Mouse (Mus musculus): ENCODE measurements around the gene Krt76. TPM values are rescaled to one million over a fixed set of nuclear protein-coding genes. Genes with fewer than 3 reads are reported as not detected.

Gene Krt76
- total RNA-seq, 2 experiments from 2014 or later, result not detected

GRCm38 (mm10) chr15:101860421-101861130 lies 32.1 kb downstream of the Krt76 start:
- DNase-seq, result no peak

GRCm38 (mm10) chr15:101859735-101860170 lies 33.0 kb downstream of the Krt76 start:
- peak; percentile 40 to 50 for DNase-seq

GRCm38 (mm10) chr15:101858673-101859425 lies 33.9 kb downstream of the Krt76 start:
- no peak for DNase-seq

- no peak for DNase-seq
Measured at GRCm38 (mm10) chr15:101856696-101857095, 36.0 kb downstream of the Krt76 start.

DNA sequence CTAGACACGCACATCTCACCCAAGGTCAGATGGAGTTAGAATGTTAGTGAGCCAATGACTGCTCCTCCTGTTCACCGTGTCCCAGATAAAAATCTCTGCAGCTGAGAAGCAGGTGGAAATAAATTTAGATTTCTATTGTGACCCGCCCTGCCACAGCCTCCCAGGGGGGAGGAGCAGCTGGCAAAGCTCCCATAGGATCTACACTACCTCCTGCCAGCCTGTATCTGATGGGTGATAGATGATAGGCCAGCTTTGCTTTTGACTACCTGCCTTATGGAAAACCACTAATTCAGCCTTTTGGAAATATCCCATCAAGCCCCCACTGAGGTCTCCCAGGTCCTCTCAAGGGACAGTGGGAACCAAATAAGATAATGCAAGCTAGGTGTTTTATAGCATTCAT lies 37.0 kb downstream of the Krt76 start:
- DNase-seq, result no peak

- DNase-seq, result no peak
Measured at GRCm38 (mm10) chr15:101854294-101854693, 38.4 kb downstream of the Krt76 start.

- DNase-seq, result no peak
Measured at GRCm38 (mm10) chr15:101852571-101852970, 40.1 kb downstream of the Krt76 start.

GRCm38 (mm10) chr15:101850694-101851093 lies 42.0 kb downstream of the Krt76 start, which contains the start of gene Krt1:
Gene Krt1, minus strand, starts transcription at chr15:101850794.
- DNase-seq, result no peak

- peak; percentile 52 to 54 for DNase-seq
Measured at GRCm38 (mm10) chr15:101845971-101846403, 46.7 kb downstream of the Krt76 start.

GRCm38 (mm10) chr15:101843192-101843591 lies 49.5 kb downstream of the Krt76 start:
- DNase-seq, result no peak

DNA sequence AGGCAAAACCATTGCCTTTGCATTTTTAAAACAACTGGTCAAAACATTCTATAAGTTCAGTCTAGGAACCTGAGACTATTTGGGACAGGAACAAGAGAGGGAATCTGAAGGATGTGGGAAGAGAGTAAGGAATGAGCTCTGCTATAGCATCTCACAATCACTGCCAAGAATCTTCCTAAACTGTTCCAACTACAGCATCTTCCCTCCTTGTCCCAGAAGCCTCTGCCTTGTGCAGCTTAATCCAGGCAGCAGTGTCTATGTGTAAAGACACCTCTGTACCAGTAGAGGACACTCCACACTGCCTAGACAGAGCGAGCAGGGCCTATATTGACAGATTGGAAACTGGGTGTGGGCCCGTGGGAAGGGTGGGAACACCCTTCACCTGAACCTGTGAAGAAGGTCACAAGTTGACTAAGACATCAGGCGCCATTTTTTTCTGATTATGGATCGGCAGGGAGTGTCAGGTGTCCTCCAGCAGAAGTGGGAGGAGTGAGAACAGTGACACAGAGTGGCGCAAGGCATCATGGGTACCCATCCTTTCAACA lies 57.9 kb downstream of the Krt76 start:
- no peak for DNase-seq

Small RNAs within 50 kb of the gene (microRNA-seq; reads per million reads assigned to microRNA genes)
- 0 reads per million in 2 experiments for gene Gm44356

Other genes with a start within 250 kb of the Krt76 start
- gene Gm5478, start 245.5 kb downstream of the Krt76 start, total RNA-seq (2021), result not detected
- gene Krt6b, start 212.6 kb downstream of the Krt76 start, total RNA-seq (2021), result not detected
- gene Krt6a, start 198.6 kb downstream of the Krt76 start, total RNA-seq (2021), result not detected
- gene Krt5, start 180.0 kb downstream of the Krt76 start, total RNA-seq (2021), result under 1 TPM; 0.56 to 0.85 TPM
- gene Krt71, start 149.8 kb downstream of the Krt76 start, total RNA-seq (2021), result not detected
- gene Krt72, start 106.5 kb downstream of the Krt76 start, total RNA-seq (2021), result not detected
- gene Krt73, start 90.6 kb downstream of the Krt76 start, total RNA-seq (2021), result 1 to 10 TPM; 5.8 to 8.1 TPM
- 1 to 10 TPM; 4.6 to 6.4 TPM for gene Krt2, start 74.8 kb downstream of the Krt76 start, total RNA-seq (2021)
- gene Krt1, start 42.1 kb downstream of the Krt76 start, total RNA-seq (2021), result 1 to 10 TPM; 3.5 to 4.6 TPM
- 10 to 100 TPM in 1 of 2 experiments, 1 to 10 TPM in 1; 9.2 to 10.1 TPM for gene Krt77, start 23.2 kb downstream of the Krt76 start, total RNA-seq (2021)
- gene Krt4, start 31.8 kb upstream of the Krt76 start, total RNA-seq (2021), result not detected
- not detected for gene Krt79, start 47.4 kb upstream of the Krt76 start, total RNA-seq (2021)
- not detected for gene Krt78, start 61.4 kb upstream of the Krt76 start, total RNA-seq (2021)
- gene Krt8, start 111.6 kb upstream of the Krt76 start, total RNA-seq (2021), result under 1 TPM in 1 of 2 experiments, not detected in 1; 0.18 TPM
- under 1 TPM in 1 of 2 experiments, not detected in 1; 0.71 TPM for gene Krt18, start 135.3 kb upstream of the Krt76 start, total RNA-seq (2021)
- 100 to 1,000 TPM; 179 to 182 TPM for gene Eif4b, start 180.9 kb upstream of the Krt76 start, total RNA-seq (2021)
- gene Tns2, start 207.5 kb upstream of the Krt76 start, total RNA-seq (2021), result 10 to 100 TPM; 10.7 to 22.0 TPM
- gene Spryd3, start 243.3 kb upstream of the Krt76 start, total RNA-seq (2021), result 100 to 1,000 TPM; 141 to 151 TPM